Mouse (Mus musculus) limb, embryonic 13.5 days (tissue): ENCODE data around the gene Gm20388. TPM values are rescaled to one million over a fixed set of nuclear protein-coding genes. Genes with fewer than 3 reads are reported as not detected.
"Not testable (repeated sequence)": the region's sequence is repeated elsewhere in the genome, so short reads cannot be mapped to it uniquely, and the experiment has no call there.

Experiments used
- ATAC-seq: fragments of 200-750 bp; cut with Nextera tagmentation; 2 replicates; pipeline ENCODE4 v1.8.0; 2017; ENCODE audit warnings: low read depth, moderate number of reproducible peaks, moderate TSS enrichment; ENCODE audit not compliant: low FRiP score
- H3K27ac ChIP-seq: fragments of 300-500 bp; sonication (generic); 2 replicates; pipeline ENCODE4 v1.5.1; 2015; ENCODE audit warnings: inconsistent platforms, mild to moderate bottlenecking, moderate library complexity
- H3K27me3 ChIP-seq: fragments of 300-500 bp; sonication (generic); 2 replicates; pipeline ENCODE4 v1.6.1; 2015; ENCODE audit warnings: mild to moderate bottlenecking, inconsistent platforms
- H3K36me3 ChIP-seq: fragments of 300-500 bp; sonication (generic); 2 replicates; pipeline ENCODE4 v1.6.1; 2015; ENCODE audit warnings: inconsistent platforms, mild to moderate bottlenecking, moderate library complexity
- H3K4me1 ChIP-seq: fragments of 300-500 bp; sonication (generic); 2 replicates; pipeline ENCODE4 v1.6.1; 2015; ENCODE audit warnings: inconsistent platforms
- H3K4me2 ChIP-seq: fragments of 300-500 bp; sonication (generic); replicated peaks from 2 replicates; pipeline ENCODE4 v1.6.1; 2015; ENCODE audit warnings: inconsistent platforms, mild to moderate bottlenecking, moderate library complexity
- H3K4me3 ChIP-seq: fragments of 300-500 bp; sonication (generic); 2 replicates; pipeline ENCODE4 v1.5.1; 2015; ENCODE audit warnings: moderate library complexity, mild to moderate bottlenecking, inconsistent platforms
- H3K9ac ChIP-seq: fragments of 300-500 bp; sonication (generic); 2 replicates; pipeline ENCODE4 v1.6.1; 2015; ENCODE audit warnings: mild to moderate bottlenecking, inconsistent platforms
- H3K9me3 ChIP-seq: fragments of 300-500 bp; sonication (generic); 2 replicates; pipeline ENCODE4 v1.6.1; 2016; ENCODE audit warnings: inconsistent platforms
- WGBS: fragments of 180-500 bp; shearing (Covaris S2); methylation state at CpG from one replicate; pipeline ENCODE4 v1.1.7; 2015; 5-methylcytosine and 5-hydroxymethylcytosine counted together
- polyA plus RNA-seq: library from polyadenylated mRNA; unstranded; fragments of >200 nt; fragmentation: Nextera tagmentation; extraction: Ambion mirVana; gene quantifications from 2 replicates; pipeline ENCODE4 v1.2.1, GENCODE M21; 2015

Gm20388 gene
- polyA plus RNA-seq, 1 experiment from 2014 or later = 7.1 TPM

DNA sequence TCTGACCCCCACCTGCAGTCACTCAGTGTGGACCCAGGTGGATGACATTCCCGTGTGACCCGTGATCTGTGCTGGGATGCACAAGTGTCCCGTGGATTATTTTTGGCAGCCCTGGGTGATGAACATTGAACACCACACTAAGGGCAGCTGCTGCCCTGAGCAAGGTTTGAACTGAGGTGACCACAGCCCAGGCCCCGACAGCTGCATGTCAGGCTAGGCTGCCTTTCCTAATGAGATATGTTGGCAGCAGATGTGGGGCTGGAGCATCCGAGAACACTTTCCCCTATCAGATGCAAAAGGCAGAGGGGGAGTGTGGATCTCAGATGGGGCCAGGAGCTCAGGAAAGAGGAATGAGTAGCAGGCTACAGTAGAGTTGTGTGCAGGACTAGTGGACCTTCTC is 3600.2 kb downstream of the Gm20388 start:
- no peak for ATAC-seq
- Histone ChIP-seq H3K9me3 (no peaks in the 10 kb centered on the region), H3K4me3 (no peak overlapping the region), H3K36me3 (peaks cover 43% of the 10 kb centered on the region), H3K4me2 (no peak overlapping the region), H3K9ac (no peak overlapping the region), H3K27me3 (peaks cover 27% of the 10 kb centered on the region), H3K4me1 (peaks cover 16% of the 10 kb centered on the region), H3K27ac (no peak overlapping the region)
- 70% methylated on average over 5 of the region's 5 CpGs for WGBS

GRCm38 (mm10) chr8:123514136-123514535 is 3603.5 kb downstream of the Gm20388 start:
- peaks cover 43% of the 10 kb centered on the region for H3K27me3 ChIP-seq
- 2% methylated on average over 9 of the region's 9 CpGs for WGBS

DNA sequence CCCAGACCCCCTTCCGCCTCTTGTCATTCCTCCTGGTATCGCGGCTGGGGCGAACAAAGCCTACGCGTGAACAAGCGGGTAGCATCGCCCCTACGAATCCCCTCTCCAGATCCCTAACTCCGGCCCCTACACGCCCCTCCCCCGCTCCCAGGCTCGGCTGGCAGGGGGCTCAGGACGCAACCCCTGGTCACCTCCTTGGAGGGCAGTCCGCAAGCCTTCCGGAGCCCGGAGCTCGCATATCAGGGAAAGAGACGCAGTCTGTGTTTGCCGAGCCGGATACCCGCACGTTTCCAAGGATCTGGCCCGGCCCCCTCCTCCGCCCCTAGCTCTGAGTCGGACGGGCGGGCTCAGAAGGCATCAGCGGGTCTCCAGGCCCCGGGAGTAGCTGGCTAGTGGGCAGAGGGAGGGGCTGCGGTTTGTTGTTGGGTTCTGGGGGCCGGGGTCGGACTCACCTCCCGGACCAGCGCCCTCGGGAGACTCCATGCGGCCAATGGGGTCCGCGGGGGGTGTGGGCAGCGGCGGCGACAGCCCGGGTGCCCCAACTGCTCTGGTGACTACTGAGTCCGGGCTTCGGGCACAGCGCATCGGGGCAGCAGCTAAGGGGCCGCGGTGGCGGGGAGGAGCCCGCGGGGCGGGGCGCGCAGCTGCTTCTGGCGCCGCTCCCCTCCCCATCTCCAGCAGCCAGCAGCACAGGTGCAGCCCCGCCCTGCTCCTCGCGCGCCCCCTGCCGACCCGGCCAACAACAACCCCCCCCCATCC is 3604.3 kb downstream of the Gm20388 start, which contains the start of gene Dbndd1:
TSS of gene Dbndd1 (minus strand) at position 683 of the 759 bp plus-strand sequence.
- WGBS = under 1% methylated on average over 62 of the region's 63 CpGs
- Histone ChIP-seq H3K9me3 (no peaks in the 10 kb centered on the region), H3K27me3 (peaks cover 43% of the 10 kb centered on the region), H3K27ac (no peak within 1 kb of the TSS; the same call in 1 of the 2 replicates), H3K4me3 (peak within 1 kb of the TSS; percentile 74), H3K36me3 (peaks cover 2% of the 10 kb centered on the region; the same call in 1 of the 2 replicates), H3K4me1 (peaks cover 29% of the 10 kb centered on the region), H3K4me2 (peak within 1 kb of the TSS; percentile 95), H3K9ac (peak within 1 kb of the TSS; percentile 78)
- peak; percentile 45; the same call in 1 of the 2 replicates for ATAC-seq

More at GRCm38 (mm10) chr8:123514136-123514535, 3603.5 kb downstream of the Gm20388 start:
- Histone ChIP-seq H3K36me3 (peaks cover 10% of the 10 kb centered on the region), H3K4me1 (peaks cover 23% of the 10 kb centered on the region), H3K4me2 (peak overlapping the region; percentile 95), H3K4me3 (peak overlapping the region; percentile 74), H3K9ac (peak overlapping the region; percentile 78), H3K27ac (no peak overlapping the region), H3K9me3 (no peaks in the 10 kb centered on the region)
- ATAC-seq = no peak

- H3K27me3 ChIP-seq = peaks cover 43% of the 10 kb centered on the region
- peaks cover 29% of the 10 kb centered on the region for H3K4me1 ChIP-seq
- H3K9me3 ChIP-seq = no peaks in the 10 kb centered on the region
- peak overlapping the region; percentile 74 for H3K4me3 ChIP-seq
- no peak overlapping the region for H3K9ac ChIP-seq
- no peak overlapping the region for H3K27ac ChIP-seq
- peak overlapping the region; percentile 95 for H3K4me2 ChIP-seq
- peaks cover 4% of the 10 kb centered on the region for H3K36me3 ChIP-seq
- WGBS = 3% methylated on average over 11 of the region's 11 CpGs
- ATAC-seq = 0 out of 2 replicates have a peak, but pooled peaks have one; percentile 3
These were observed 3604.9 kb downstream of the Gm20388 start for GRCm38 (mm10) chr8:123515540-123515897.

DNA sequence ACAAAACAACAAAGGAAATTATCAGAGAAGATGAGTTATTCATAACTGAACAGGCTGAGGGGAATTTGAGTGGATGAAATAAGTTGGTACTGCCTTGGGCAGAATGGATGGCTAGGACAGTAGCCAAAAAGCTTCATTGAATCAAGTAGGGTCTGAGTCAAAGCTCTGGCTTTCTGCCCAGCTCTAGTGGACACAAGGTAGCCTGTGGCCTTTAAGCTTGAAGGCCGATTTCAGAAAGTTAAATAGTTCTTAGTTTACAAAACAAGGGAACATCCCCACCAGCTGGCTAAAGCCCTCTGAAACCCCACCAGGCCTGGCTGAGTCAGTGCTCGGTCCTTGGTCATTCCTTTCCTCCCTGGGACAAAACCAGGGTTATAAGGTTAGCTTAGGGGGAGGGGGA is 3606.0 kb downstream of the Gm20388 start:
- H3K36me3 ChIP-seq = peaks cover 12% of the 10 kb centered on the region
- 37% methylated on average over 2 of the region's 2 CpGs for WGBS
- ATAC-seq = no peak

DNA sequence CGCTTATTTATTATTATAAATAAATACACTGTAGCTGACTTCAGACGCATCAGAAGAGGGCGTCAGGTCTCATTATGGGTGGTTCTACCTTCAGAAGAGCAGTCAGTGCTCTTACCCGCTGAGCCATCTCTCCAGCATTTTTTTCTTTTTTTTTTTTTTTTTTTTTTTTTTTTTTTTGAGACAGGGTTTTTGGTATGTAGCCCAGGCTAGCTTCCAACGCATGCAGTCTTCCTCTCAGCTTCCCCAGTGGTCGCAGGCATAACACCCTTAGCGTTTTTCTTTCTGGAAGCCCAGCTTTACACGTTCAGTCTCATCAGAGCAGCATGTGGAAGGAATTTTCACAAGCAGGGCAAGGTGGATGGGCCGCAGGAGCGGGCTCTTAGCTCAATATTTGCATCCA is 3607.5 kb downstream of the Gm20388 start:
- ATAC-seq = no peak

More for the DNA sequence above, 3606.0 kb downstream of the Gm20388 start:
- H3K4me1 ChIP-seq = peaks cover 29% of the 10 kb centered on the region
- peaks cover 43% of the 10 kb centered on the region for H3K27me3 ChIP-seq
- H3K4me2 ChIP-seq = no peak overlapping the region
- H3K27ac ChIP-seq = no peak overlapping the region
- H3K9ac ChIP-seq = no peak overlapping the region
- no peaks in the 10 kb centered on the region for H3K9me3 ChIP-seq
- no peak overlapping the region for H3K4me3 ChIP-seq

GRCm38 (mm10) chr8:123518667-123519066 is 3608.0 kb downstream of the Gm20388 start, which contains the start of gene Gas8:
Gene Gas8 (plus strand): TSS chr8:123518834.
- Histone ChIP-seq H3K4me3 (peak within 1 kb of the TSS; percentile 77), H3K36me3 (peaks cover 30% of the 10 kb centered on the region)
- ATAC-seq = peak; percentile 89

More for the DNA sequence above, 3607.5 kb downstream of the Gm20388 start:
- Histone ChIP-seq H3K36me3 (peaks cover 25% of the 10 kb centered on the region), H3K9ac (no peak overlapping the region), H3K4me1 (peaks cover 27% of the 10 kb centered on the region), H3K27me3 (peaks cover 34% of the 10 kb centered on the region), H3K27ac (no peak overlapping the region), H3K4me3 (peak overlapping the region; percentile 77), H3K4me2 (peak overlapping the region; percentile 94), H3K9me3 (no peaks in the 10 kb centered on the region)
- 33% methylated on average over 10 of the region's 10 CpGs for WGBS

GRCm38 (mm10) chr8:123520048-123520447 is 3609.4 kb downstream of the Gm20388 start:
- H3K27me3 ChIP-seq = peaks cover 20% of the 10 kb centered on the region
- H3K4me1 ChIP-seq = peaks cover 13% of the 10 kb centered on the region
- WGBS = 95% methylated on average over 1 of the region's 1 CpGs
- ATAC-seq, H3K9me3 ChIP-seq, H3K27ac ChIP-seq, H3K4me3 ChIP-seq, H3K9ac ChIP-seq, H3K4me2 ChIP-seq: not testable (repeated sequence)
- H3K36me3 ChIP-seq = peaks cover 44% of the 10 kb centered on the region

More at GRCm38 (mm10) chr8:123518667-123519066, 3608.0 kb downstream of the Gm20388 start, which contains the start of gene Gas8:
- no peaks in the 10 kb centered on the region for H3K9me3 ChIP-seq
- no peak within 1 kb of the TSS for H3K27ac ChIP-seq
- H3K4me1 ChIP-seq = peaks cover 22% of the 10 kb centered on the region
- peak within 1 kb of the TSS; percentile 87 for H3K9ac ChIP-seq
- H3K27me3 ChIP-seq = peaks cover 29% of the 10 kb centered on the region
- peak within 1 kb of the TSS; percentile 94 for H3K4me2 ChIP-seq
- WGBS = under 1% methylated on average over 20 of the region's 20 CpGs

GRCm38 (mm10) chr8:123527720-123528489 is 3617.3 kb downstream of the Gm20388 start:
- Histone ChIP-seq H3K4me1 (no peaks in the 10 kb centered on the region), H3K27ac (no peak overlapping the region), H3K9me3 (no peaks in the 10 kb centered on the region), H3K9ac (no peak overlapping the region), H3K36me3 (peaks cover 100% of the 10 kb centered on the region), H3K4me2 (no peak overlapping the region), H3K4me3 (no peak overlapping the region), H3K27me3 (no peaks in the 10 kb centered on the region)
- no peak for ATAC-seq
- 87% methylated on average over 25 of the region's 25 CpGs for WGBS

DNA sequence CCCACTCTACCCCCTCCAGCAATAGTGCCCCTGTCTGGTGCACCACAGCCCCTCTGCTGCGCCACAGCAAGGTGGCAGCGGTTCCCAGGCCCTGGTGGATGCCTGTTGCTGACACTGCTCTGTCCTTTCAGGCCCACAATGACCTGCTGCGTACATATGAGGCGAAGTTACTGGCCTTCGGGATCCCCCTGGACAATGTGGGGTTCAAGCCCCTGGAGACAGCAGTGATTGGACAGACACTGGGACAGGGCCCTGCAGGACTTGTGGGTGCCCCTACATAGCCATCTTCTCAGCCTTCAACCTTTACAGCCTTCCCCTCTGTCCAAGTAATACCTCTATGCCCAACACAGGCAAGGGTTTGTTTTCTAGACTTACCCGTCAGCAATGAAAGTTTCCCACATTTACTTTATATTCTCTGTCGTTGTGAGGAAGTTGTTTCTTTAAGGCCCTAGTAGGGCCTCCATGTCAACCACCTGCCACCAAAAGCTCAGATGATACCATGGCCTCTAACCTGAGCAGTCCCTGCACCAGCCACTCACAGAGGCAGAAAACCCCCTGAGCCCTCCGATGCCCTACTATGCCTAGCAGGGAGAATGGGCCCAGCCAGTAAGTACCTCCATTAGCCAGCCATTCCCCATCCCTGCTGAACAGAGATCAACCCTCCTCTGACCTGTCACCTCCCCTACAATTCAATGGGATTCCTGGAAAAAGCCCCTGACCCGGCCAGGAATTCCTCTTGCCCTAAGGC is 3625.8 kb downstream of the Gm20388 start:
- Histone ChIP-seq H3K4me1 (no peaks in the 10 kb centered on the region), H3K27ac (no peak overlapping the region), H3K9me3 (no peaks in the 10 kb centered on the region), H3K36me3 (peaks cover 56% of the 10 kb centered on the region), H3K27me3 (peaks cover 14% of the 10 kb centered on the region), H3K9ac (no peak overlapping the region), H3K4me3 (no peak overlapping the region), H3K4me2 (no peak overlapping the region)
- no peak for ATAC-seq
- 84% methylated on average over 9 of the region's 9 CpGs for WGBS

- WGBS = 28% methylated on average over 5 of the region's 10 CpGs
- H3K9me3 ChIP-seq = no peaks in the 10 kb centered on the region
- no peak overlapping the region for H3K9ac ChIP-seq
- H3K4me3 ChIP-seq = no peak overlapping the region
- ATAC-seq = no peak
- no peaks in the 10 kb centered on the region for H3K4me1 ChIP-seq
- no peak overlapping the region for H3K4me2 ChIP-seq
- peaks cover 51% of the 10 kb centered on the region for H3K36me3 ChIP-seq
- peaks cover 14% of the 10 kb centered on the region for H3K27me3 ChIP-seq
- no peak overlapping the region for H3K27ac ChIP-seq
These were observed 3626.3 kb downstream of the Gm20388 start for GRCm38 (mm10) chr8:123536990-123537380.
